Mouse (Mus musculus) neural tube, embryonic 12.5 days (tissue): ENCODE measurements around the gene Polr2l. TPM values are rescaled to one million over a fixed set of nuclear protein-coding genes. Genes with fewer than 3 reads are reported as not detected.
A peak's percentile ranks its signal among the peaks of the same experiment; 100 is the strongest.

Source experiments
- ATAC-seq: fragments of 200-750 bp; cut with Nextera tagmentation; 2 replicates; pipeline ENCODE4 v1.8.0; 2017; ENCODE audit warnings: low read depth, mild to moderate bottlenecking, moderate TSS enrichment, moderate library complexity; ENCODE audit not compliant: low FRiP score
- H3K27ac ChIP-seq: fragments of 300-500 bp; sonication (generic); 2 replicates; pipeline ENCODE4 v1.5.1; 2016
- H3K27me3 ChIP-seq: fragments of 300-500 bp; sonication (generic); replicated peaks from 2 replicates; pipeline ENCODE4 v1.6.1; 2016; ENCODE audit warnings: mild to moderate bottlenecking
- H3K36me3 ChIP-seq: fragments of 300-500 bp; sonication (generic); 2 replicates; pipeline ENCODE4 v1.6.1; 2016; ENCODE audit warnings: mild to moderate bottlenecking
- H3K4me1 ChIP-seq: fragments of 300-500 bp; sonication (generic); 2 replicates; pipeline ENCODE4 v1.6.1; 2016
- H3K4me2 ChIP-seq: fragments of 300-500 bp; sonication (generic); replicated peaks from 2 replicates; pipeline ENCODE4 v1.6.1; 2016; ENCODE audit warnings: mild to moderate bottlenecking
- H3K4me3 ChIP-seq: fragments of 300-500 bp; sonication (generic); 2 replicates; pipeline ENCODE4 v1.5.1; 2016
- H3K9ac ChIP-seq: fragments of 300-500 bp; sonication (generic); 2 replicates; pipeline ENCODE4 v1.6.1; 2016; ENCODE audit warnings: mild to moderate bottlenecking
- H3K9me3 ChIP-seq: fragments of 300-500 bp; sonication (generic); 2 replicates; pipeline ENCODE4 v1.6.1; 2016; ENCODE audit warnings: mild to moderate bottlenecking
- WGBS: fragments of 180-500 bp; shearing (Covaris S2); methylation state at CpG from one replicate; pipeline ENCODE4 v1.1.7; 2016; 5-methylcytosine and 5-hydroxymethylcytosine counted together
- polyA plus RNA-seq: library from polyadenylated mRNA; unstranded; fragments of >200 nt; fragmentation: Nextera tagmentation; extraction: Ambion mirVana; gene quantifications from 2 replicates; pipeline ENCODE4 v1.2.1, GENCODE M21; 2016

The Polr2l gene
- polyA plus RNA-seq, 1 experiment from 2014 or later, result 73.5 TPM

DNA sequence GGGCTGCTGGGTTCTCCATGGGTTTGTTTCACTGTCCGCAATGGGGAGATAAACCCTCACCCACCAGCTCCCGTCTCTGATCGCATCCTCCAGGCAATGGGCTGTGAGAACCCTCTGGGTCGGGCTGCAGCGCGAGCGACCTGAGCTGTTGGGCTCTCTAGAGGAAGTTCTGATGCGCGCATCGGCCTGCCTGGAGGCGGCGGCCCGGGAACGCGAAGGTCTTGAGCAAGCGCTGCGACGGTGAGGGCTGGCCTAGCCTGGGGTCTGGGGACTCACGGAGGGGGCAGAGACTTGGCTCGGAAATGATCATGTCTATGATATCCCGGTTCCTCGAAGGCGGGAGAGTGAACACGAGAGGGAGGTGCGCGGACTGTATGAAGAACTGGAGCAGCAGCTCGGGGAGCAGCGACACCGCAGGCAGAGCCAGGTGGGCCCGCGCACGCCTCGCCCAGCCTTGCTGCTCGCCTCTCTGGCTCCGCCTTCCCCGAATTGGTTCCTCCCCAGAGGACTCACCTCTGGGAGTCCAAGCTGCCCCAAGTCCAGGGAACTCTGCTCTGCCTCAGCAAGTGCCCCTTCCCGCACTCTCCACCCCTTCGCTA lies 10.2 kb downstream of the Polr2l start:
- 0 out of 2 replicates have a peak overlapping the region, but pooled peaks have one; percentile 1 for H3K4me3 ChIP-seq
- no peaks in the 10 kb centered on the region for H3K9me3 ChIP-seq
- peak overlapping the region; percentile 38 for H3K4me2 ChIP-seq
- ATAC-seq, result no peak
- peaks cover 32% of the 10 kb centered on the region for H3K4me1 ChIP-seq
- WGBS, result 2% methylated on average over 38 of the region's 38 CpGs
- H3K36me3 ChIP-seq, result peaks cover 8% of the 10 kb centered on the region
- peak overlapping the region; percentile 29; the same call in 1 of the 2 replicates for H3K9ac ChIP-seq
- peaks cover 72% of the 10 kb centered on the region for H3K27me3 ChIP-seq
- H3K27ac ChIP-seq, result no peak overlapping the region

GRCm38 (mm10) chr7:141463824-141464602 lies 10.9 kb downstream of the Polr2l start:
- ATAC-seq, result no peak
- peaks cover 77% of the 10 kb centered on the region for H3K27me3 ChIP-seq
- no peaks in the 10 kb centered on the region for H3K9me3 ChIP-seq
- H3K4me3 ChIP-seq, result 0 out of 2 replicates have a peak overlapping the region, but pooled peaks have one; percentile 1
- 19% methylated on average over 12 of the region's 12 CpGs for WGBS
- no peak overlapping the region for H3K27ac ChIP-seq
- H3K4me1 ChIP-seq, result peaks cover 26% of the 10 kb centered on the region
- H3K4me2 ChIP-seq, result peak overlapping the region; percentile 38
- peaks cover 8% of the 10 kb centered on the region for H3K36me3 ChIP-seq
- no peak overlapping the region for H3K9ac ChIP-seq

DNA sequence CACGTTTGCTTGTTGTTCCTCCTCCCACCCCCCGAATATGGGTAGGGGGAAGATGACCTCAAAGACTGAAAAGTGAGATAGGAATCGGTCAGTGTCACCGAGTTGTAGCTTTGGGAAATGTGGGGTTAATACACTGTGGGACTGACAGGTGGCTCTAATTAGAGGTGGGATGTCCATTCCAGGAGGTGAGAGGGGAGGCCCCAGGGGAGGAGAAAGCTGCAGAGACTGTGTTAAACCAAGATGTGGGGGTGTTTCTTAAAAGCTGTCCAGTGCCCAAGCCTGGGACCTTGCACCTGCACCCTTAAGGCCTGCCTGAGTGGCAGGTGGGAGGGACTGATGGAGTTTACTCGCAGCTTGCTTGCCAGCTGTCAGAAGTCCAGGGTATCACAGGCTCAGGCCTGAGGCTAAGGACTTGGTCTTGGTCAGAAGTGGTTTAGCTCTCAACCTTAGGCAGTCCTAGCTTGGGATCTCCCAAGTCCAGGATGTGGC lies 12.6 kb downstream of the Polr2l start:
- Histone ChIP-seq H3K4me3 (peak overlapping the region; percentile 30; the same call in 1 of the 2 replicates), H3K27ac (no peak overlapping the region), H3K4me1 (peaks cover 11% of the 10 kb centered on the region), H3K9me3 (no peaks in the 10 kb centered on the region), H3K27me3 (peaks cover 77% of the 10 kb centered on the region), H3K4me2 (peak overlapping the region; percentile 60; the same call in 1 of the 2 replicates), H3K9ac (peak overlapping the region; percentile 51; the same call in 1 of the 2 replicates), H3K36me3 (peaks cover 12% of the 10 kb centered on the region)
- ATAC-seq, result no peak
- 16% methylated on average over 5 of the region's 5 CpGs for WGBS

GRCm38 (mm10) chr7:141461521-141462332 lies 13.2 kb downstream of the Polr2l start:
- H3K9ac ChIP-seq, result peak overlapping the region; percentile 51
- peak overlapping the region; percentile 30 for H3K4me3 ChIP-seq
- peaks cover 76% of the 10 kb centered on the region for H3K27me3 ChIP-seq
- no peaks in the 10 kb centered on the region for H3K9me3 ChIP-seq
- 3% methylated on average over 59 of the region's 59 CpGs for WGBS
- H3K36me3 ChIP-seq, result peaks cover 12% of the 10 kb centered on the region
- ATAC-seq, result no peak
- H3K27ac ChIP-seq, result no peak overlapping the region
- H3K4me1 ChIP-seq, result peaks cover 11% of the 10 kb centered on the region
- H3K4me2 ChIP-seq, result peak overlapping the region; percentile 60

DNA sequence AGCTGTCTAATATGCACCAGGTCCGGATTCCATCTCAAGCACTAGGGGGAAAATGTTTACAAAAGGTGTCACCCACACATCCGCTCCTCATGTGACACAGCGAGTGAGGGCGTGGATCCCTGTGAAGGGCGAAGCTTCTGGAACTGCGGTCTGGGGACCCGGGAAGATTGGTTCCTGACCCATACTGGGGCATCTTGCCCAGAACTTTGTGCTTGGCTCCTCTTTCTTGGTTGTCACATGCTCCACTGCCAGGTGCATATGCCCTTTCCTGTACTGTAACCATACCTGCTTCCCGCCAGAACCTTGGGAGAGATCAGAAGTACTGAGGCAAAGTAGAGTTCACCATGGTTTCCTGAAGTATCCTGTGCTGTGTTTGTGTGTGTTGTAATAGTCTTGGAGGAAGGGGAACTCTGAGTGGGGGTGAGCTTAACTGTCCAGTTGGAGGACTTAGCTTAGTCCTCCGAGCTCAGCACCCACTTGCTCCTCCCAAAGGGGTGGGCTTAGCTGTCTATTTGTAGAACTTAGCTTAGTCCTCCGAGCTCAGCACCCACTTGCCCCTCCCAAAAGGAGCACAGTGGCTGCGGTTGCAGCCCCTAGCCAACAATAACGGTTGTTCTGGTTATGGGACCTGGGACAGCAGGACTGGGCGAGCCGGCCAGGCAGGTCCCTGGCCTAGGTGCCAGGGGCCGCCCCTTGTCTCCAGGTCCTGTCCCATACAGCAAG lies 14.4 kb downstream of the Polr2l start, which contains the start of gene Cracr2b:
TSS of gene Cracr2b (plus strand) at position 704 of the 723 bp plus-strand sequence.
- no peak for ATAC-seq
- Histone ChIP-seq H3K27me3 (peaks cover 64% of the 10 kb centered on the region), H3K9me3 (no peaks in the 10 kb centered on the region), H3K36me3 (peaks cover 12% of the 10 kb centered on the region), H3K4me3 (peak within 1 kb of the TSS; percentile 30), H3K4me1 (peaks cover 23% of the 10 kb centered on the region), H3K27ac (no peak within 1 kb of the TSS), H3K4me2 (peak within 1 kb of the TSS; percentile 60), H3K9ac (peak within 1 kb of the TSS; percentile 51)
- WGBS, result 77% methylated on average over 15 of the region's 15 CpGs

DNA sequence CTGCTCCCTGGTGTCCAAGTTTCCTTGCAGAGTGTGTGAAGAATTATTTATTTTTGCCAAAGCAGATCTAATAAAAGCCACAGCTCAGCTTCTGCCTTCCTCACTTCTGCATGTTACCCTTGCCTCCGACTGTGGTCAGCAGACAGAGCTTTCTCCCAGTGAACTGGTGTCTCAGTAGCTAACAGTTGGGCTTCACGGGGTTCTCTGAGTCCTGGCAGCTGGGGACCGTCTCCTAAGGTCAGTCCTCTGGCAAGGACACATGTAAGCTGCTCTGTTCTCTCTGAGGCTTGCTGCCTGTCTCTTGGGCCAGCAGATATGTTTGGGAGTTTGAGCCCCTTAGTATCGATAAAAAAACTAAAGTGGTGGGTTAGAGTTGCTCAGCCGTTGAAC lies 14.9 kb downstream of the Polr2l start:
- no peak for ATAC-seq
- Histone ChIP-seq H3K27me3 (peaks cover 58% of the 10 kb centered on the region), H3K27ac (no peak overlapping the region), H3K9ac (no peak overlapping the region), H3K4me2 (no peak overlapping the region), H3K9me3 (no peaks in the 10 kb centered on the region), H3K4me1 (peaks cover 23% of the 10 kb centered on the region), H3K4me3 (no peak overlapping the region), H3K36me3 (peaks cover 12% of the 10 kb centered on the region)
- 77% methylated on average over 5 of the region's 5 CpGs for WGBS

DNA sequence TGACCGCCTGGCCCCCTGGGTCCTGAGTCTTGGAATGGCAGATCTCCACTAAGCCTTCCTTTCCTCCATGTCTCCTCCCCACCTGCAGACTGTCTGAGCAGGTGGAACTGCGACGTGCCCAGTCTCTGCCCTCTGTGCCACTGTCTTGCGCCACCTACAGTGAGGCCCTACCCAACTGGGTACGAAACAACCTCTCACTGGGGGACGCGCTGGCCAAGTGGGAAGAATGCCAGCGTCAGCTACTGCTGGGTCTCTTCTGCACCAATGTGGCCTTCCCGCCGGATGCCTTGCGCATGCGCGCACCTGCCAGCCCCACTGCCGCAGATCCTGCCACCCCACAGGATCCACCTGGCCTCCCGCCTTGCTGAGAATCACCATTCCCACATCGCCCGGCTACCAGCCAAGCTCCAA lies 15.6 kb downstream of the Polr2l start:
- no peak for ATAC-seq
- Histone ChIP-seq H3K4me2 (no peak overlapping the region), H3K36me3 (peaks cover 12% of the 10 kb centered on the region), H3K9ac (no peak overlapping the region), H3K9me3 (no peaks in the 10 kb centered on the region), H3K27me3 (peaks cover 51% of the 10 kb centered on the region), H3K4me1 (peaks cover 26% of the 10 kb centered on the region), H3K4me3 (no peak overlapping the region), H3K27ac (no peak overlapping the region)
- 91% methylated on average over 17 of the region's 17 CpGs for WGBS

DNA sequence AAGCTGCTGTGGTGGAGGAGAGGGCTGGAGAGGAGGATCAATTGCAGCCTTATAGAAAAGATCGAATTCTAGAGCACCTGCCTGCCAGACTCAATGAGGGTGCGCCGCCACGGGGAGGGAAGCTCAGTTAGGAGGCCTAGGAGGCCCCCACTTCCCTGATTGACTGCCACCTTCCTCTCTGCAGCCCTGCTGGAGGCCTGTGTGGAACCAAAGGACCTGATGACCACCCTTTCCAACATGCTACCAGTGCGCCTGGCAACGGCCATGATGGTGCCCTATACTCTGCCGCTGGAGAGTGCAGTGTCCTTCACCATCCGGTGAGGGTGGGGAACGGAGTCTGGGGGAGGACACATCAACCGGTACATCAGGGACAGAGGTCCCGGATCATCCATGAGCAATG lies 16.3 kb downstream of the Polr2l start:
- no peak overlapping the region for H3K27ac ChIP-seq
- no peaks in the 10 kb centered on the region for H3K9me3 ChIP-seq
- ATAC-seq, result no peak
- no peak overlapping the region for H3K9ac ChIP-seq
- peaks cover 26% of the 10 kb centered on the region for H3K4me1 ChIP-seq
- peaks cover 12% of the 10 kb centered on the region for H3K36me3 ChIP-seq
- WGBS, result 92% methylated on average over 11 of the region's 11 CpGs
- no peak overlapping the region for H3K4me3 ChIP-seq
- H3K27me3 ChIP-seq, result peaks cover 45% of the 10 kb centered on the region
- no peak overlapping the region for H3K4me2 ChIP-seq

DNA sequence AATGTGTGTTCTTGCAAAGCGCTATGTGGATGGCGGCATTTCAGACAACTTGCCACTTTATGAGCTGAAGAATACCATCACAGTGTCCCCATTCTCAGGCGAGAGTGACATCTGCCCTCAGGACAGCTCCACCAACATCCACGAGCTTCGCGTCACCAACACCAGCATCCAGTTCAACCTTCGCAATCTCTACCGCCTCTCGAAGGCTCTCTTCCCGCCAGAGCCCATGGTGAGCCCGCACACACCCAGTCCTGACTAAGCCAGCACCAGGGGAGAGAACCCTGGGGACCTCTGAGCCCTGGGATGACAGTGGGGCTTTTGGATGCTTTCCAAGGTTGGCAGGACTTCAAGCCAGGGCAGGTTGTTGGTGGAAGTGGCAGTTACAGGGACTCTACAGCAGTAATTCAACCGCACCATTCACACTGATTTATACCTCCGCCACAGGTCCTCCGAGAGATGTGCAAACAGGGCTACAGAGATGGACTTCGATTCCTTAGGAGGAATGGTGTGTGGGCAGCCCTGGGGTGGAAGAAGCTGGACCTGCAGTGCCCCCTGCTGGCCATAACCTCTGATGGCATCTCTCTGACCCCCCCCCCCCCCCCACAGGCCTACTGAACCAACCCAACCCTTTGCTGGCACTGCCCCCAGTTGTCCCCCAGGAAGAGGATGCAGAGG lies 16.8 kb downstream of the Polr2l start:
- ATAC-seq, result no peak
- peaks cover 40% of the 10 kb centered on the region for H3K27me3 ChIP-seq
- peaks cover 26% of the 10 kb centered on the region for H3K4me1 ChIP-seq

GRCm38 (mm10) chr7:141457236-141457635 lies 17.7 kb downstream of the Polr2l start:
- Histone ChIP-seq H3K9me3 (no peaks in the 10 kb centered on the region), H3K36me3 (peaks cover 14% of the 10 kb centered on the region), H3K4me2 (no peak overlapping the region), H3K27ac (no peak overlapping the region), H3K9ac (no peak overlapping the region), H3K4me1 (peaks cover 26% of the 10 kb centered on the region), H3K27me3 (peaks cover 31% of the 10 kb centered on the region), H3K4me3 (no peak overlapping the region)
- no peak for ATAC-seq
- 95% methylated on average over 14 of the region's 14 CpGs for WGBS

More for the DNA sequence above, 16.8 kb downstream of the Polr2l start:
- Histone ChIP-seq H3K4me2 (no peak overlapping the region), H3K36me3 (peaks cover 12% of the 10 kb centered on the region), H3K27ac (no peak overlapping the region), H3K9me3 (no peaks in the 10 kb centered on the region), H3K9ac (no peak overlapping the region), H3K4me3 (no peak overlapping the region)
- 77% methylated on average over 15 of the region's 15 CpGs for WGBS

- WGBS, result 92% methylated on average over 6 of the region's 6 CpGs
- H3K4me2 ChIP-seq, result peak overlapping the region; percentile 97; the same call in 1 of the 2 replicates
These were observed 18.2 kb downstream of the Polr2l start for GRCm38 (mm10) chr7:141456739-141457138.

More at GRCm38 (mm10) chr7:141456739-141457138, 18.2 kb downstream of the Polr2l start:
- Histone ChIP-seq H3K36me3 (peaks cover 19% of the 10 kb centered on the region), H3K4me3 (no peak overlapping the region), H3K4me1 (peaks cover 22% of the 10 kb centered on the region), H3K9ac (no peak overlapping the region), H3K9me3 (no peaks in the 10 kb centered on the region), H3K27ac (no peak overlapping the region), H3K27me3 (peaks cover 26% of the 10 kb centered on the region)
- ATAC-seq, result no peak
